Mouse (Mus musculus): ENCODE results near the gene Gm40193. TPM values are rescaled to one million over a fixed set of nuclear protein-coding genes. Genes with fewer than 3 reads are reported as not detected.
A peak's percentile ranks its signal among the peaks of the same experiment; 100 is the strongest.

Gm40193 gene
- total RNA-seq, 2 experiments from 2014 or later: not detected

DNA sequence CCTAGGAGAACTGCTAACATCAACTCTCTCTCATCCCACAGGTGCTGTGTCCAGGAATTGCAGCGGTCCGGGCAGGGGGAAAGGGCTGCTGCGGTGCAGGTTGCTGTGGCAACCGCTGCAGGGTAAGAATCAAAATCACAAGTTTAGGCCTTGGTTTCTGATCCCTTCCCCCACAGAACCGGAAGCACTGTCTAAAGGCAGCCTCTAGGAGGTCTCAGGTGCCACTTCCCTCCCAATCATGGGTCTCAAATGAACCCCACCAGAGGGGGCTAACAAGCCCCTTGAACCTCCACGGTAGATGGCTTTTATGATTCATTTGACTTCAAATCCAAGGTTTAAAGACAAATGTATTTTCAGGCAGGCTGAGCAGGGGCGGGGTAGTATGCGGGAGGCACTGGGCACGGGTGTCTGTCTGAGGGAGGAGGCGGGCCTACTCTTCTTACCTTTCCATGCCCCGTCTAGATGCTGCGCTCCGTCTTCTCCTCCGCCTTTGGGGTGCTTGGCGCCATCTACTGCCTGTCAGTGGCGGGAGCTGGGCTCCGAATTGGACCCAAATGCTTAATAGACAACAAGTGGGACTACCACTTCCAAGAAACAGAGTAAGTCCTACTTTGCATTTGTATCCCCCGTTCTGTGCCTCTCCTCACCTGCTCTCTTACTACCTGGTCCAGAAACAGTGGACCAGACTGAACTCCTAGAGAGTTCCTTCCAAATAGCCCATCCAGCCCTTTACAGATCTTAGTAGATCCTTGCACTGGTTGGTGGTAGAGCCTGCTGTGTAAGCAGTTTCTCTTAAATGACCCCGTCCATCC is 22.8 kb downstream of the Gm40193 start:
- peak; percentile 40 for DNase-seq

DNA sequence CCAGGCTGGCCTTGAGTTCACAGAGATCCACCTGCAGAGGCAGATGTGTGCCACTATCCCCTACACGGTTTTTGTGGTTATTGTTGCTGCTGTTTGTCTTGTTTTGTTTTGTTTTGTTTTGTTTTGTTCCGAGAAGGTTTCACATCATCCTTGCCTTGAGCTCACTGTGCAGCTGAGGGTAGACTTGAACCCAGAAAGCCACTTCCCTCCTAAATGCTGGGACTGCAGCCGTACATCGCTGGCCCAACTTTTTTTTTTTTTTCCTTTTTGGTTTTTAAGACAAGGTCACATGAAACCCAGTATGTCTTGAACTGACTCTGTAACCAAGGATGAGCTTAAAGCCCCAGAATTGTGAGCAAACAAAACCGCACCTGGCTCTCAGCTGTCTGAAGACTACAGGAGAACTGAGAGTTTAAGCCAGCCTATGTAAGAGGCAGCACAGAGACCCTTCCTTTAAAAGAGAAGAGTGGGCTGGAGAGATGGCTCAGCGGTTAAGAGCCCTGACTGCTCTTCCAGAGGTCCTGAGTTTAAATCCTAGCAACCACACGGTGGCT is 25.7 kb downstream of the Gm40193 start:
- DNase-seq: no peak
- intact Hi-C loops (cut with DNase I): loop anchor here (5.0 kb wide), 2 partner anchors 55 to 85 kb away; partner anchors contain the start of gene Med11

More for the DNA sequence above, 22.8 kb downstream of the Gm40193 start:
- intact Hi-C loops (cut with DNase I): loop anchor here (5.0 to 10.0 kb wide), 3 partner anchors 58 to 245 kb away; partner anchors contain the start of gene Med11

DNA sequence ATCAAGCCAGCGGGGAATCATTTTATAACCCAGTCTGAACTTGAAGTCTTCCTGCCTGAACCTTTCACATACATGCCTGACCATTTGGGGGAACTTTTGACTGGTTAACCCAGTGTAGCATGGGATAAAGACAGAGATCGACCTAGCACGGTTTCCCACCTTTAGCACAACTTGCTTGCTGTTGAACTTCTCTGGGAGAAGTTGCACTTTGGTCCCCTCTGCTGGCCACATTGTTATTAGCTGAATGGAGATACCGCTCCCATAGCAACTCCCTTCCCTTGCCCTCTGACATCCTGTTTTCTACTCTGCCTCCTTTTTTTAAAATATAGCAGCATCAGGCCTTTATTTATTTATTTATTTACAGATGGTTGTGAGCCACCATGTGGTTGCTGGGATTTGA is 26.4 kb downstream of the Gm40193 start:
- intact Hi-C loops (cut with DNase I): loop anchor here (5.0 kb wide), 2 partner anchors 54 to 84 kb away; partner anchors contain the start of gene Med11
- peak; percentile 63 for DNase-seq

DNA sequence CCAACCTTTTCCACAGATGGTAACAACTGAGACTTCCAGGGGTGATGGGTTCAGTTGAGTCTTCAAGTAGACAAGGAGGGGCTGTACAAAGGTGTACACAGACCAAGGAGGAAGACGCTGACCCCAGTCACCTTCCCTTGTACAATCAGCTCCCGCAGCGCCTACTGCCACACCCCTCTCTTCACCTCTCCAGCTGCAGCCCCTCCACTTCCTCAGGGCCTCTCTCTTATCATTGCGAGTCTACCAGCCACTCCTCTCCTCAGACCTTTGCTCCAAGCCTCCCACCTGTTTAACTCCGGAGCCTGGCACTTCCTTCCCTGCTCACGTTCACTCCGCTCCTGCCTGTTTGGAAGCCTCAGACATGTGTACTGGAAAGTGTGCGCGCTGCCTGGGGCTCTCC is 27.8 kb downstream of the Gm40193 start, which contains the start of gene Tm4sf5:
Gene Tm4sf5, plus strand, starts transcription at position 275 of the 400 bp plus-strand sequence.
- no peak for DNase-seq
- intact Hi-C loops (cut with DNase I): loop anchor here (5.0 kb wide), 2 partner anchors 53 to 83 kb away; partner anchors contain the start of gene Med11

DNA sequence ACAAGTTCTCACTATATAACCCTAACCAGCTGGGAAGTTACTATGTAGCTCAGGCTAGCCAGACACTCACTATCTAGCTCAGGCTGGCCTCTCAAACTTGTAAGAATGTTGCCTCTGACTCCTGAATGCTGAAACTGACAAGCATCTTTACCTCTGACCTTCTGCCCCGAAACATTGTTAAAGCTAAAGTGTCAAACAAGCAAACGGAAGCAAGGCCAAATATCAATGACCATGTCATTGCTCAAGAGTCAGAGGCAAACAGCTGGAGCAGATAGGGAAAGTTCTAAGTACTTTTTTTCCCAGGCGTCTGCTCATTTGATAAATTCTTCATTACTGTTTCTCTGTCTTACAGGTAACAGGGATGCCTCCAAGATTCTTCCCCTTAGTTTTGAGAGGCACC is 30.7 kb downstream of the Gm40193 start:
- intact Hi-C loops (cut with DNase I): no loop called here
- no peak for DNase-seq

DNA sequence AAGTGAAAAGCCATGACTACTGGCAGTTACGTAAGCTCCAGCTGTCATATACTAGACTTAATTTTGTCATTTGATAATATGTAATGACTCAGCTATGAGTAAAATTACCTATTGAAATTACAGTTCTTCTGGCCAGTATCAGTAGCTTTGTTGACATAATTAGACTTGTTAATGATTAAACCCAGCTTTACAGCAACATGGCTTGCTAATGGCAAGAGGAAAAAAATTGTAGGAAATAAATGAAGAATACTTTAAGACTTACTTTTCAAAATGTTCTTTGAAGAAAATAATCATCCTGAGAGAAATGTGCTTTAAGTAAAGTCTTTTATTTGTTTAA is 32.3 kb downstream of the Gm40193 start:
- DNase-seq: no peak
- intact Hi-C loops (cut with DNase I): no loop called here

DNA sequence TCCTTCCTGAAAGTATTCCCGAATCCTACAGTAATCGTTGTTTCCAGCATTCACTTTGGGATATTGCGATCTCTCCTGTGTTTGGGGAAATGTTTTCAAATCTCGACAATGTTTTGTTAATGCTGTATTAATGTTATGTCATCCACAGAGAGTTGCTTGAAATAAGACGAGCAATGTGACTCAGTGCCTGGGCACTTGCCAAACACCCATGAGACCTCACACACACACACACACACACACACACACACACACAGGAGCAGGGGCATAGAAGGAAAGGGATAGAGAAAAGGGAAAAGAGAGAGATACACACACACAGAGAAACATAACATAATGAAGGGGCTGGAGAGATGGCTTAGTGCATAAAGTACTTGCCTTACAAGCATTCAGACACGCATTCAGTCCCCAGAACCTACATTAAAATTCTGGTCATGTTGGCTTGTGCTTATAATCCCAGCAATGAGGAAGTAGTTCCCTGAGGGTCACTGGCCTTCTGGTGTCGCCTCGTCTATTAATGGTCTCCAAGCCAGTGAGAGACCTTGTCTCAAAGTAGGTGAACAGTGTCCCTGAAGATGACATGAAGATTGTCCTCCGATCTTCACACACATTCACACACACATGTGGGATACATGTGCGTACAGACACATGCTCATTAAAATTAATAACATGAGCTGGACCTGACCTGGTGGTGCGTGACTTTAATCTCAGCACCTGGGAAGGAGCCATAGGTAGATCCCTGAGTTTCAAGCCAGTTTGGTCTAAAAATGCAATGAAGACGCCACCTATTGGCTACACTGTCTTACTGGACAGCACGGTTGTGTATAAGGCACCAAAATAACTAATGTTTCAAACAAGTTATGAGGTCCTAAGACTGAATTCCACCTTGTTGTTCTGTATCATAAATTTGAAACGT is 32.9 kb downstream of the Gm40193 start:
- DNase-seq: no peak
- intact Hi-C loops (cut with DNase I): no loop called here

DNA sequence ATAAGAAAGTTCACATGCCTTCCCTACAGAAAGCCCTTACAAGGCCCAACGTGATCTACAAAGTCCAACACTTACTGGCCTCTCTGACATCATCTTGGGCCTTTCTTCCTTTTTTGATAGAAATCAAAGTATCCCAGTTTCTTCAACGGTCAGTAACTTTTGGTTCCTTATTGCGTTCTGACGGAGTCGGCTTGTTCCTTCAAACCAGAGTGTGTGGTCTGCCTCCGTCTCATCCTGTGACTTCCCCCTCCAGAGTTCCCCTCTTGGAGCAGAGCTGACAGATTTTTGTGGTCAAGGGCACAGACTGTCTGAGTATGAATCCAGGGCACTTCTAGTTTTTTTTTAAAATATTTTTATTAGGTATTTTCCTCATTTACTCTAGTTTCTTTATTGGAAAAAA is 43.1 kb downstream of the Gm40193 start:
- DNase-seq: no peak
- intact Hi-C loops (cut with DNase I): no loop called here

DNA sequence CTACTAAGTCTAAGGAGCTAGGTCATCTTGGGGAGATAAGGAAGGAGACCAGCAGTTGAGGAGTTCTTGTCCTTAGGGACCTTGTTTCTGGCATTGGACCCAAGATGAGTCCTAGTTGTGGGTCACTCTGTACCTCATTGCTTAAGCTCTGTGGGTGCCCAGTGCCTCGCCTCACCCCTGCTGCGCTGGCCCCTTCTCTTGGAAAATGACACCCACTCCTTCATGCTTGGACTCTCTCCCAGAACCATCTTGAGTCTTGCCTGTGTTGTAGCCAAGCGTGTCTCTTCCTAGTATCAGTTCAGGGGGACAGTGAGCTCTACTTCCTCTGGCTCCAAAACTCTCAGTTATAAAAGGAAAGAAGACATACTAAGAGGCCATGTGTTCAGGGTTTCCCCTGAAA is 43.6 kb downstream of the Gm40193 start:
- intact Hi-C loops (cut with DNase I): no loop called here
- DNase-seq: no peak

DNA sequence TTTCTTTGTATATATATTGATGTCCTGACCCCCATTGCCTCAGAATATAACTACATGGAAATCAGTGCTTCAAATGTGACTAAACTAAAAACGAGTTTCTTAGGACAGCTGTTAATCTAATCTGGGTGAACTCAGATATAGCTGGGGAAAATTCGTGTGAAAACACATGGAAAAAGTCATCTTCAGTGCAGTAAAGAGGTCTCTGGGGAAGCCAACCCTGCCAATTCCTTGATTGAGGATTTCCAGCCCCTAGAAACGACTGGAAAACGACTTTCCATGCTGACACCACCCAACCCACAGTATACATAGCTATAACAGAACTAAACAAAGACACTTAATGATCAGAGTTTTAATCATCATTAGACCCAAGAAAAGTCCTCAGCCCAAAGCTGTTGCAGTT is 44.9 kb downstream of the Gm40193 start:
- intact Hi-C loops (cut with DNase I): no loop called here
- no peak for DNase-seq

DNA sequence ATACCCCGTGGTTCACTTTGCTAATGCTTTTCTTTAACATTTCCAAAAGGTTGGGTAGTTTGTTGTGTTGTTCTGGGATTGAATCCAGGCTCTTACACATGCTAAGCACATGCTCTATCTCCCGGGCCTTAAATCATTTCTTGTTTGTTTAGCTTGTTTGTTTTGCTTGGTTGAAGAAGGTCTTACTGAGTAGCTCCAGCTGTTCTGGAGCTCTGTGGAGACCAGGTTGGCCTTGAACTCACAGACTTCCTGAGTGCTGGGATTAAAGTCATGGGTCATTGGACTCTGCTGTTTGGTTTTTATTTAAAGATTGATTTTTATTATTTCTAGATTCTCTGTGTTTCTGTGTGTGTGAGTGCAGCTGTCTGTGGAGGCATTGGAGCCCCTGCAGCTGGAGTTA is 47.2 kb downstream of the Gm40193 start:
- intact Hi-C loops (cut with DNase I): no loop called here
- no peak for DNase-seq

Other genes starting within 250 kb of the Gm40193 start
- under 1 TPM; 0.26 to 0.42 TPM for gene Alox12e, start 210.3 kb downstream of the Gm40193 start, total RNA-seq (2021)
- not detected for gene Alox15, start 180.9 kb downstream of the Gm40193 start, total RNA-seq (2021)
- gene Pelp1, start 122.9 kb downstream of the Gm40193 start, total RNA-seq (2021): 10 to 100 TPM; 52.1 to 55.9 TPM
- gene Arrb2, start 100.3 kb downstream of the Gm40193 start, total RNA-seq (2021): 10 to 100 TPM; 76.6 to 81.3 TPM
- gene Med11, start 81.0 kb downstream of the Gm40193 start, total RNA-seq (2021): 10 to 100 TPM; 25.7 to 28.0 TPM
- 1 to 10 TPM; 1.2 to 3.7 TPM for gene Zmynd15, start 73.5 kb downstream of the Gm40193 start, total RNA-seq (2021)
- under 1 TPM; 0.68 to 0.91 TPM for gene Cxcl16, start 73.0 kb downstream of the Gm40193 start, total RNA-seq (2021)
- 1 to 10 TPM in 1 of 2 experiments, not detected in 1; 1.2 TPM for gene Tm4sf5, start 27.7 kb downstream of the Gm40193 start, total RNA-seq (2021)
- gene Vmo1, start 18.3 kb downstream of the Gm40193 start, total RNA-seq (2021): under 1 TPM in 1 of 2 experiments, not detected in 1; 0.62 TPM
- not detected for gene Gltpd2, start 13.7 kb downstream of the Gm40193 start, total RNA-seq (2021)
- gene Psmb6, start 7.6 kb downstream of the Gm40193 start, total RNA-seq (2021): 100 to 1,000 TPM; 269 to 276 TPM
- 10 to 100 TPM; 32.1 to 34.2 TPM for gene Pld2, start 7.1 kb upstream of the Gm40193 start, total RNA-seq (2021)
- 100 to 1,000 TPM; 115 to 139 TPM for gene Mink1, start 29.9 kb upstream of the Gm40193 start, total RNA-seq (2021)
- gene 4930544D05Rik, start 82.9 kb upstream of the Gm40193 start, total RNA-seq (2021): not detected
- gene Chrne, start 86.3 kb upstream of the Gm40193 start, total RNA-seq (2021): not detected
- gene Gp1ba, start 106.2 kb upstream of the Gm40193 start, total RNA-seq (2021): under 1 TPM in 1 of 2 experiments, not detected in 1; 0.18 TPM
- 10 to 100 TPM; 52.1 to 52.3 TPM for gene Rnf167, start 114.3 kb upstream of the Gm40193 start, total RNA-seq (2021)
- 10 to 100 TPM; 88.6 to 92.5 TPM for gene Slc25a11, start 114.5 kb upstream of the Gm40193 start, total RNA-seq (2021)
- 100 to 1,000 TPM; 319 to 321 TPM for gene Pfn1, start 121.7 kb upstream of the Gm40193 start, total RNA-seq (2021)
- gene Eno3, start 124.3 kb upstream of the Gm40193 start, total RNA-seq (2021): 1 to 10 TPM; 8.1 to 9.3 TPM
- gene Spag7, start 136.5 kb upstream of the Gm40193 start, total RNA-seq (2021): 10 to 100 TPM; 50.6 to 56.8 TPM
- gene Camta2, start 155.2 kb upstream of the Gm40193 start, total RNA-seq (2021): 10 to 100 TPM; 65.7 to 69.5 TPM
- under 1 TPM; 0.30 to 0.77 TPM for gene Inca1, start 167.2 kb upstream of the Gm40193 start, total RNA-seq (2021)
- gene Kif1c, start 167.6 kb upstream of the Gm40193 start, total RNA-seq (2021): 10 to 100 TPM; 35.1 to 35.5 TPM
- 10 to 100 TPM; 15.3 to 17.4 TPM for gene Zfp3, start 231.3 kb upstream of the Gm40193 start, total RNA-seq (2021)

Data from left cerebral cortex, postnatal 4 days (tissue).